19 mouse cellular contexts compared by ENCODE assay signal in genomic region chr16:11388085-11388484, GRCm38 (mm10).
A peak's percentile ranks its signal among the peaks of the same experiment; 100 is the strongest.
DNase-seq lines count a peak whose midpoint lies in the region; ATAC-seq and TF ChIP-seq lines count a peak whose summit lies in the region.
"Had no signal": no experiment of that assay in that cellular context is flagged by ENCODE, and none has a peak within 500 bp of the region (broad histone marks: within the 10 kb centered on the region; RNA-seq: fewer than 3 reads in every experiment).

No protein-coding gene starts in this region.

- H3K4me3 ChIP-seq in liver, embryonic 13.5 days (replicated peaks): no peak overlapping the region
- no peak overlapping the region for H3K4me3 ChIP-seq in G1E (ENCODE audit: low read depth, low read length)
- H3K4me3 ChIP-seq in forebrain, embryonic 12.5 days (replicated peaks): no peak overlapping the region
- H3K4me3 ChIP-seq: embryonic facial prominence, embryonic 12.5 days; heart, adult 2 months; heart, embryonic 12.5 days; hindbrain, embryonic 10.5 days had no signal

- DNase-seq in liver, embryonic 13.5 days: no peak
- DNase-seq in liver: no peak
- DNase-seq in G1E (ENCODE audit: low spot score): no peak
- DNase-seq in splenic B cell, adult 2 months (ENCODE audit: low read depth, low spot score): peak; percentile 24
- no peak for DNase-seq in cerebellum, adult 11-12 months
- DNase-seq: adrenal gland, adult 2 months; adrenal gland, postnatal 25 days; cerebellum, adult 8-10 months; cerebellum, postnatal 14 days; gastrocnemius, postnatal 10 days; heart, adult 2 months had no signal

- H3K36me3 ChIP-seq in liver, embryonic 13.5 days: no peaks in the 10 kb centered on the region
- no peaks in the 10 kb centered on the region for H3K36me3 ChIP-seq in G1E (replicated peaks)
- no peaks in the 10 kb centered on the region for H3K36me3 ChIP-seq in splenic B cell, adult 2 months (ENCODE audit: control insufficient read depth, insufficient read depth, low read length, poor library complexity, severe bottlenecking)
- H3K36me3 ChIP-seq in forebrain, embryonic 12.5 days (replicated peaks): no peaks in the 10 kb centered on the region
- H3K36me3 ChIP-seq: embryonic facial prominence, embryonic 12.5 days; heart, embryonic 12.5 days; hindbrain, embryonic 10.5 days had no signal

- H3K4me2 ChIP-seq in liver, embryonic 13.5 days: no peak overlapping the region
- no peak overlapping the region for H3K4me2 ChIP-seq in forebrain, embryonic 12.5 days
- H3K4me2 ChIP-seq: embryonic facial prominence, embryonic 12.5 days; heart, embryonic 12.5 days; hindbrain, embryonic 14.5 days had no signal

- no peaks in the 10 kb centered on the region for H3K9me3 ChIP-seq in liver, embryonic 13.5 days (replicated peaks)
- H3K9me3 ChIP-seq in G1E (replicated peaks): no peaks in the 10 kb centered on the region
- H3K9me3 ChIP-seq in forebrain, embryonic 12.5 days: no peaks in the 10 kb centered on the region
- H3K9me3 ChIP-seq: embryonic facial prominence, embryonic 12.5 days; heart, embryonic 12.5 days; hindbrain, embryonic 10.5 days had no signal

- TF ChIP-seq CTCF in G1E (IDR thresholded peaks at IDR 0.05; ENCODE audit: low read depth, low read length): no peak

- 0 out of 2 replicates have a peak, but pooled peaks have one; percentile 31 for ATAC-seq in liver, embryonic 13.5 days (ENCODE audit: low read depth)
- peak; percentile 22; the same call in 1 of the 2 replicates for ATAC-seq in G1E (ENCODE audit: extremely low read depth, insufficient number of reproducible peaks, low FRiP score, poor library complexity, severe bottlenecking)
- peak; percentile 52 for ATAC-seq in granulocyte monocyte progenitor cell, adult 5-6 weeks (replicated peaks; ENCODE audit: poor library complexity, severe bottlenecking)
- ATAC-seq in forebrain, embryonic 12.5 days (ENCODE audit: low FRiP score): no peak
- ATAC-seq: CD4-positive, CD25-positive, alpha-beta regulatory T cell, adult 4 months; forebrain, embryonic 16.5 days had no signal

- no peak overlapping the region for H3K9ac ChIP-seq in liver, embryonic 13.5 days
- no peak overlapping the region for H3K9ac ChIP-seq in forebrain, embryonic 12.5 days
- H3K9ac ChIP-seq: embryonic facial prominence, embryonic 12.5 days; heart, embryonic 12.5 days; hindbrain, embryonic 14.5 days had no signal

- peaks cover 19% of the 10 kb centered on the region for H3K4me1 ChIP-seq in liver, embryonic 13.5 days (replicated peaks)
- H3K4me1 ChIP-seq in G1E (ENCODE audit: insufficient read depth, low read depth, low read length): peaks cover 13% of the 10 kb centered on the region; the same call in 1 of the 2 replicates
- H3K4me1 ChIP-seq in forebrain, embryonic 12.5 days: no peaks in the 10 kb centered on the region
- H3K4me1 ChIP-seq: embryonic facial prominence, embryonic 12.5 days; hindbrain, embryonic 10.5 days had no signal

- WGBS in liver, embryonic 13.5 days (ENCODE audit: insufficient replicate concordance): 2% methylated on average over 2 of the region's 2 CpGs
- WGBS in forebrain, embryonic 12.5 days: 64% methylated on average over 2 of the region's 2 CpGs

- H3K27me3 ChIP-seq in liver, embryonic 13.5 days: no peaks in the 10 kb centered on the region
- H3K27me3 ChIP-seq in G1E (ENCODE audit: insufficient read depth, low read length): no peaks in the 10 kb centered on the region
- no peaks in the 10 kb centered on the region for H3K27me3 ChIP-seq in splenic B cell, adult 2 months (ENCODE audit: control insufficient read depth, insufficient read depth, low read length, poor library complexity, severe bottlenecking)
- no peaks in the 10 kb centered on the region for H3K27me3 ChIP-seq in forebrain, embryonic 12.5 days
- H3K27me3 ChIP-seq: embryonic facial prominence, embryonic 12.5 days; heart, embryonic 12.5 days had no signal

- no peak overlapping the region for H3K27ac ChIP-seq in liver, embryonic 13.5 days
- H3K27ac ChIP-seq in forebrain, embryonic 12.5 days: no peak overlapping the region
- H3K27ac ChIP-seq: embryonic facial prominence, embryonic 12.5 days; heart, adult 2 months; hindbrain, embryonic 10.5 days; hindbrain, embryonic 14.5 days had no signal
